Mouse (Mus musculus) small intestine, adult 2 months (tissue): ENCODE results near the gene 4833427G06Rik.

Experiments used
- CTCF ChIP-seq: fragments of 200-500 bp; IDR thresholded peaks from 2 replicates; pipeline ENCODE4 v1.5.1; 2012; ENCODE audit warnings: low read depth, mild to moderate bottlenecking, control low read depth, inconsistent platforms, low read length, moderate library complexity, mixed read lengths; ENCODE audit not compliant: insufficient replicate concordance, insufficient read length; ENCODE audit errors: extremely low read depth
- POLR2A ChIP-seq: fragments of 200-500 bp; IDR thresholded peaks from 2 replicates; pipeline ENCODE4 v1.6.1; 2012; ENCODE audit warnings: low read depth, mild to moderate bottlenecking, control low read depth, inconsistent platforms, low read length, moderate library complexity

- TF ChIP-seq CTCF: no peak
- no peak for TF ChIP-seq POLR2A
These were observed at the start of gene 4833427G06Rik for GRCm38 (mm10) chr9:51101756-51102425.
